Mouse (Mus musculus): ENCODE data around the gene Il27.
A peak's percentile ranks its signal among the peaks of the same experiment; 100 is the strongest.

Il27 gene

DNA sequence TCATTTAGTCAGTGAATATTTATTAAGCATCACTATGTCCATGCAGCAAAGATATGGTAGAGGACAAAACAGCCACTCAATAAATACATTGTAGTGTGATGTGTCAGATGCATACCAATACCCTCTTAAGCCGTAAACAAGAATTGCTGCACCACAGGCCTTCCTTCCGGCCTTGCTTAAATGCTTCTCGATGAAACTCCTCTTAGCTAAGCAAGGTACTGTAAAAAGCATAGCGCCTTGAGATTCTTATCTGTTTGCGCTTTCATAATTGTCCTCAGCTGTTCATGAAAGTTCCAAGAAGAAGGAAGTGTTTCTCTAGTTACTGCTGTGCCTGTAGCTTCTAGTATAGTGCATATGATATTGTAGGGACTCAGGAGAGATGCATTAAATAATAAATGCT is 11.9 kb upstream of the Il27 start:
- DNase-seq (ENCODE audit: extremely low spot score) = no peak

DNA sequence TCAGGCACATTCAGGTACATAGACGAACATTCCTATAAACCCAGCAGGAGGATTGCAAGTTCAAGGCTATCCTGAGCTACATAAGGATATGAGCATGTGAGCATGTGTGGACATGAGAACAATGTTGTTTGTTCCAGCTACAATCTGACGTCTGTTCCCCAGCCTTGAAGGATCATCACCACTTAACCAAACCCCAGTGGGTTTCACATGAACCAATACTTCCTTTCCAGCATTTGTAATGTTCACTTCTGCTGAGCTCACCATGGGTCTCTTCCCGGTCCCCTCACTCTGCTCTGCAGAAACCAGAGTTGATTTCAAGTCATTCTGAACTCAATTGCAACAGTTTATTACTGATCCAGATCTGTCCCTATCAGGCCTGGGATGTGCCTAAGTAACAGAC is 7.9 kb upstream of the Il27 start:
- no peak for DNase-seq (ENCODE audit: extremely low spot score)

DNA sequence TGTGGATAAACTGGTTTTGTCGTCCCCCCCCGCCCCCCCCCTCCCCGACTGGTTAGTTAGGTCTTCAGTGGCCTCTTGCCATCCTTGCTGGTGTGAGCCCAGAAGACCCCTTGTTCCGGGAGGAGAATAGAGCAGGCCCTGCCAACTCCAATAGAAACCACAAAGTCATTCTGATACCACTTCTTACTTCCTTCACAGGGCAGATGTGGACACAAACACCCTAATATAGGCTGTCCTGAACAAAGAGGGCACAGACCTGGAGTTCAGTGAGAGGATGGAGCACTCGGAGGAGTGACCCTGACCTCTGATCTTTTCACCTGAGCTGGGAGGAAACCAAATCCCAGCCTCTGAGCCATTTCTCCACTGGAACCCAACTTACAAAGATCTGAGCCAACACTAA is 7.2 kb upstream of the Il27 start:
- DNase-seq (ENCODE audit: extremely low spot score) = no peak

DNA sequence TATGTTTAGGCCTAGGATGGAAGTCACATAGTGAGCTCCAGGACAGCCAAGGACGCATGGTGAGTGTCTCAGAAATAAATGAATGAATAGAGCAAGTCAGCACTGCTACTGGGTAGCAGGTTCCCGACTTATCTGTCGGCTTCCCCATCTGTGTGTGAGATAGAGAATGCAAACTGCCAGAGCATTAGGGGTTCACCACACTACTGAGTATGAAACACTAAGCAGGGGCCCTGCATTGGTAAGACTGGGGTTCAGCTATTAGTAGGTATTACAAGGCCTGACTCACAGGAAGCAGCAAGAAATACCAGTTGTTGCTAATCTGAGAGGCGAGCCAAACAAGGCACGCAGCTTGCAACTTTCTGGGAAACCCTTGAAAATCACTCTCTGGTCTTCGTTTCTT is 4.2 kb upstream of the Il27 start:
- no peak for DNase-seq (ENCODE audit: extremely low spot score)

DNA sequence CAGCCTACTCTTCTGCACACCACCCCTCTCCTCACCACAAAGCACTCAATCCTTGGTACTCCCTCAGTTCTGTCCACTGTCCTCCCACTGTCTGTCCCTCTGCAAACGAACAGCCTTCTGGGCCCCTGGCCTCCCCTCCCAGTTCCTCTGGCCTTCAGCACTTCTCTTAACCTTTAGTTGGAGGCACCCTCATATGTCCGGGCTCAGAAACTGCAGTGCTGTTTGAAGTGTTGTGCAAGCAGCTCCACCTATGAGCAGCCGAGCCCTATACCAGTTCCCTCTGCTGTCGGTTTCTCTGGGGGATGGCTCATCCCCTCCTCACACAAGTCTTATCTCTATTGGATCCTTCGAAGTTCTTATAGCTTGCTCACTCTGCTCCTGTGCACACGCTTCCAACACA is 1.7 kb upstream of the Il27 start:
- no peak for DNase-seq (ENCODE audit: extremely low spot score)

DNA sequence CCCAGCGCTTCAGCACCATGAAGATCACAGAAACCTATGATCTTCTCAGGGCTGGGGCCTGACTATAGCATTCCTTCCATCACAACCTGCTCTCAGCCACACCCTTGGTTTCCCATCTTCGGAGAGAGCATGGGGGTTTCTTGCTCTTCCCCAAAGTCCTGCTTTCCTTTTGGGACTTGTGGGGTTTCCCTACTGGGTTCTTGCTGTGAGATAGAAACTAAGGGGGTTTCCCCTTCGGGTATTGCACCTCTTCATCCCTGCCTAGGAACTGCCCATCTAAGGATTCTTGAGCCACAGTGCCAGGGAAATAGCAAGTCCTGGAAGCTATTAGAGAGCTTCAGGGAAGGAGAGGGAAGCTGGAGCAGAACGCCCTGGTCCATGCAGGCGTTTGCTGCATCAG is 1.1 kb upstream of the Il27 start:
- no peak for DNase-seq (ENCODE audit: extremely low spot score)

DNA sequence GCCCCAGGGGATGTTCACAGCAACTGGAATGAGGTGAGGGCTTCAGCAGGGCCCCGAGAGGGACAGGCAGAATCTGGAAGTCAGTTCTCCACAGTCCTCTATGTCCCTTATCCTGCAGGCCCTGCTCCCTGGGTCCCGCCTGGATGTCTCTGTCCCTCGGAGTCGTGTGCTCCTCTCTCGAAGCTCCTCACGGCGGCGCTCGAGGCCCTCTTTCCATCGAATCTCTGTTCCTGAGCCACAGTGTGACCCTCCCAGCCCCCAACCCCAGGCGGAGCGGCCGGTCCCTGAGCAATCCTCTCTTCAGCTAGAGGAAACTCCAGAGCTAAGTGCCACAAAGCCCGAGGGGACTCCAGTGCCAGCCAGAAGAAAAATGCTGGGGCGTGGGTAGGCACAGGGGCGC is 7.0 kb downstream of the Il27 start:
- peak; percentile 76 for DNase-seq (ENCODE audit: extremely low spot score)

DNA sequence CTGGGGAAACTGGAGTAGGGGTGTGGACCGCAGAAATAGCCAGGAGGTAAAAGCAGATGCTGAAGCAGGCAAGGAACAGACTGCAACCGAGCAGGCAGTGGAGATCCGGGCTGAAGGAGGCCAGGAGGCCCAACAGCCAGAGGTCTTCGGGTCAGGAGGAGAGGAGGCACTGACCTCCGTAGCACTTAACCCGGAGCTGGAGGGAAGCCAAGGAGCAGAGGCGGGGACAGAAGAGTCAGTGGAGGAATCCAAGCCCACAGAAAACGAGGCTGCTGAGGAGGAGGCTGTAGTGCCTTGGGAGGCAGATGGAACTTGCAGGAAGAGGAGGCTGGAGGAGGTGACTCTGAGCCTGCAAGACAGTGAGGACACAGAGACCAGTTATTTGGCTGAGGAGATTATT is 7.9 kb downstream of the Il27 start:
- DNase-seq (ENCODE audit: extremely low spot score) = no peak

DNA sequence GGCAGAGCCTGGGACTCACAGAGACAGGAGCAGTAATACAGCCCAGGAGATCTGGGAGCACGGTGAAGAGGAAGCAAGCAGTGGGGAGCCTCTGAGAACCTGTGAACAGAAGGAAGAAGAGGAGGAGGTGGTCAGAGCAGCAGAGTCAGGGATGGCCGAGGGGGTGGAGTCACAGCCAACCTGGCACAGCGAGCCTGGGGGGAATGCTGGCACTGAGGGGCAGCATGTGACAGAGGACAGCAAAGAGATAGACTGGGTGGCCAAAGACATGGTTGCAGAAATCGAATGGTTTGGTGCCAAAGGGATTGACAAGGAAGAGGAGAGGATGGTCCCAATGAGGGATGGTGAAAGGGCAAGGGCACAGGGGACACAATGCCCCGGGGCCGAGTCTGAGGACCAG is 9.0 kb downstream of the Il27 start, which contains the start of gene Cln3:
Cln3 (minus strand) TSS at position 101 of the 400 bp plus-strand sequence.
- no peak for DNase-seq (ENCODE audit: extremely low spot score)

DNA sequence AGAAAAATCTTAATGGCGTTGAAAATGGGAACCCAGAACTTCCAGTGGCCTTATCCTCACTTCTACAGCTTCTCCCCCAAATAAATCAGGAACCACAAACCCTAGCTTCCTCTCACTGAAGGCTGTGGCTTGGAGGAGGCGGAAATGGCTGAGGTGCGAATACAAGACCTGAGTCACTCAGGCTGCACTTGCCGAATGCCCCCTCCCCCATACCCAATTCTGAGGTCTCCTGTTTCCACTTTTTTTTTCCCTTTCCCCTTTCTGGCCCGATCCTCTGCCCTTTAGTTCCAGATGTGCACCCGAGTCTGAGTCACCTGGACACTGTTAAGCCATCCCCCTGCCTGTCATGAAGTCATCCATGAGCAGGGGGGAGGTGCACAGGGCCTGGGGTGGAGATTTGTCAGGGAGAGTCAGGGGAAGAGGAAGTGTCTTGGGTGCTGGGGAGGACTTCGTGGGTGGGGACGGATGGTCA is 10.2 kb downstream of the Il27 start, which contains the start of gene Apobr:
Apobr (plus strand) TSS at position 437 of the 472 bp plus-strand sequence.
- no peak for DNase-seq (ENCODE audit: extremely low spot score)

DNA sequence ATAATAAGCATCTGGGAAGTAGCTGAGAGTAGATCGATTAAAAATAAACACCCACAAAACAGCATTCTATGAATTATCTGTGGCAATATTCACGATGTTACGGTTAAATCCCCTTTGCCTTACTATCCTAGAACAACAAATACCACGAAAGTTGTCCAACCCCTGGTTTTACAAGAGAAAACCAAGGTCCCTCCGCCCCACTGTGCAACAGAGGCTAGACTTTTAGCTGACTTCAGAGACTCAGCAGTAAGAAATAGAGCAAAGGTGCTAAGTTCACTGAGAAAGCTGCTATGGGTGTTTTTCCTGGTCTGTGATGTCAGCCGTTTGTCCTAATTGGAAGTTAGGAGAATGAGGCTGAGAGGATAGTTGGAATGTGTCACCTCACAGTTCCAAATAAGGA is 11.0 kb downstream of the Il27 start:
- DNase-seq (ENCODE audit: extremely low spot score) = no peak

DNA sequence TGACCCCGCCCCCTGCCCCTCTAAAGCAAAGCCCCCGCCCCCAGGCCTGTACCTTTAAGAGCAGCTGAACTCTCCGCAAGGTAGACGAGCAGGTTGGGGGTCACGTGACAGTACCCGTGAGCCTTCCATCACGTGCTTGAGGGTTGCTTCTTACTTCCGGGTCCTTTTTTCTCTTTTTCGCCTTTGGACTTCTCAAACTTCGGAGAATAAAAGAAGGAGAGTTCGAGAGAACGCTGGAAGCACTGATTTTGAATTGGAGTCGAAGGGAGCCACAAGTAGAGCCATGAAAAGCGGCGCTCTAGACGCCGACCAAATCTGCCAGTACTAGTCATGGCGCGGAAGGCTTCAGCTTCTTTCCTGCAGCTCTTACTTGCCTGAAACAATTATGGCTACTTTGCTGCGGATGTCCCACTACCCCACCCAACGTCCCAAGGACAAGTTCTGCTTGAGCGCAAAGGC is 11.5 kb downstream of the Il27 start:
- DNase-seq (ENCODE audit: extremely low spot score) = peak; percentile 86

DNA sequence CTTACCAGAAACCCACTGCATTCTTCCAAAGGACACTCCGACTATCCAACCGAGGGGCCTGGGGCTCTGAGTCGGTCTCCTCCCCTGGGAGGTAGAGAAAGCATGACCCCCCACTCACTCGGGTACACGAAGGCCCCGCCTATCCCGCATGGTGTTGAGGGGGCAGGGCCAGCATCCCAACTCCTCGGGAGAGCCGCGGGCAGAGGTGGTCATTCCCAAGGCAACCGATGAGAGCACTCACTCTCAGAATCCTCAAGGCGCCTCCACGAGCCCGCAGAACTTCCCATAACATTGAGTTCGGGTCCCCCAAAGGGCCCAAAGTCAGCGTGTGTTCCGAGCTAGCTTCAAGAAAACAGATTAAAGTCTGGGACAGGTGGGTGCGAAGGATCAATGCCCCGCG is 12.0 kb downstream of the Il27 start:
- DNase-seq (ENCODE audit: extremely low spot score) = peak; percentile 58

DNA sequence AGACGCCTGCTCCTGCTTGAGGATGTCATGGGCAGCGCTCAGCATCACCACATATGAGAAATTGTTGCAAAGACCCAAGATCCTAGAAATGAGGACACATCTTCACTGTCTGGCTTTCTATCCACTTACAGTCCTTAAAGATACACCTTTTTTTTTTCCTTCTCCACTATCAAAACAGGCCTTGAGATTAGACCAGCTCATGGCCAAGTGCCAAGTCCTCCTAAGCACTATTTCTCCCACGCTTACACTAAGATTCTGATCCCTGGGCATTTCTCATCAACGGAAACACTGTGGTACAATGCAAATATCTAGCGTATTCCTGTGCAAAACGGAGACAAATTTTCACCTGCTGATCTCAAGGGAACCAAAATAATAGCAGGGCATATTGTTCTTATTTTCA is 13.1 kb downstream of the Il27 start:
- DNase-seq (ENCODE audit: extremely low spot score) = no peak

DNA sequence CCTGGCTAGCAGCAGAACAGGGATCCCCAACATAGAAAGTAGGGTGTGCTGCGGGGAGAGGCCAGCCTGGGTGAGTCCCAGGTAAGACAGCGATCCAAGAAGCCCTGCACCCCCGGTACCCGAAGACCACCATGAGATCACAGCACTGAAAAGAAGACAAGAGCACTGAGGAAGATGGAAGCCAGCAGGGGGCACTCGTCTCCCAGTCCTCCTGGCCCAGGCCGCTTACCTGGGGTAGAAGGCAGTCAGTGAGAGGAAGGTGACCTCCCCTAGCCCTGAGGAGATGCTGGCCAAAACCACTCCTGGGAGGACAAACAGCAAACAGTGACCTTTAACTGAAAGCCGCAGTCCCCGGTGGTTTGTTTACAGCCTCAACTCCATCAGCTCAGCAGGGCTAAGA is 15.6 kb downstream of the Il27 start:
- DNase-seq (ENCODE audit: extremely low spot score) = peak; percentile 16

DNA sequence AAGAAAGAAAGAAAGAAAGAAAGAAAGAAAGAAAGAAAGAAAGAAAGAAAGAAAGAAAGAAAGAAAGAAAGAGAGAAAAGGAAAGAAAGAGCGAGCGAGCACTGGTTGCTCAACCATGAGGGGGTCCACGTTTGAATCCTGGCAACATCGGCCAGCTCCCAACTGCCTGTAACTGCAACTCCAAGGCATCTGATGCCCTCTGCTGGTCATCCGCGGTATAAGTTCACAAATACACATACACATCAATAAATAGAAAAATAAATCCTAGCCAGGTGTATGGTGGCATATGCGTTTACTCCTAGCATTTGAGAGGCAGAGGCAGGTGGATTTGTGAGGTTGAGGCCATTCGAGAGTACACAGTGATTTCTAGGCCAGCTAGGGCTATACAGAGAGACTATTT is 17.8 kb downstream of the Il27 start:
- DNase-seq (ENCODE audit: extremely low spot score) = peak; percentile 49

DNA sequence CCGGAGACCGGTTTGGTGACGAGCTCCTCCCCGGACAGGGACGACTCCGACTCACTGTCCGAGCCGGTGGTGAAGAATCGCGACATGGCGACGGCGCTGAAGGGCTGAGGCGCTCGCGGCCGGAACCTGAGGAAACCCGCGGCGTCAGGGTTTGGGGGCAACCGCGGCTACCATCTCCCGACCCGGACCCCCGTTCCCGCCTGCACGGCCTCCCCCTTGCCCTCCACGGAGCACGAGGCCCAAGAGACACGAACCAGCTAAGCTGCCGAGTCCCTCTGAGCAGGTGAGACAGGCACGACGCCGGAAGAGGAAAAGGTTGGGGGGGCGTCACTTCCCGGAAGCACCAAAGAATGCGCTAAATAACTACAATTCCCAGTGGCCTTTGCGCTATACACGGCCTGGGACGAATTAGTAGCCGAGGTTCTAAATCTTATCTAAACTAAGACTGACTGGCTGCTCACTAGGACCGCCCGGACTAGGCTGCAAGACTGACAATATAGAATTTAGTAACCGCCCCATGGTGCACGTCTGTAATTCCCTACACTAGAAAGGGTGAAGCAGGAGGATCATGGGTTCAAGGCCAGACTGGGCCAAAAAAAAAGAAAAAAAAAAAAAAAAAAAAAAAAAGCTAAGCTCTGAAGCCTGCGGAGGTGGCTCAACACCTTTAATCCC is 28.5 kb downstream of the Il27 start, which contains the start of gene Eif3c:
Eif3c (minus strand) TSS at position 318 of the 672 bp plus-strand sequence.
- peak; percentile 87 for DNase-seq (ENCODE audit: extremely low spot score)

DNA sequence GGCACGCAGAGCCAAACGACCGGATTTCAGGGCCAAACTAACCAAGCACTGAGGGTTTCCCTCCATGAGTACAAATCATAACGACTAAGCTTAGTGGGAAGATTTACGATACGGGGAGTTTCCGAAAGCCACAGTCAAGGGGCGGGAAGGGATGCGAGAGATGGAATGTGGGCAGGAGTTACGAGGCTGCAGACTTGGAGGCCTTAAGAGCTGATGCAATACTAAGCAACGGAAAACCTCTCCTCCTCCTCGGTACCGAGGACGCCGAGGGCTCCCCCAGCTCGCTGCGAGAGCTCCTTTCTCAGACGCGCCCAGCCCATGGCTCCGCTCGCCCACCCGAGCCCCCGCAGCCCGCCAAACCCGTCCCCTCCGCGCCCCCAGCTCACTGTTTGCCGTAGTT is 29.0 kb downstream of the Il27 start:
- no peak for DNase-seq (ENCODE audit: extremely low spot score)

DNA sequence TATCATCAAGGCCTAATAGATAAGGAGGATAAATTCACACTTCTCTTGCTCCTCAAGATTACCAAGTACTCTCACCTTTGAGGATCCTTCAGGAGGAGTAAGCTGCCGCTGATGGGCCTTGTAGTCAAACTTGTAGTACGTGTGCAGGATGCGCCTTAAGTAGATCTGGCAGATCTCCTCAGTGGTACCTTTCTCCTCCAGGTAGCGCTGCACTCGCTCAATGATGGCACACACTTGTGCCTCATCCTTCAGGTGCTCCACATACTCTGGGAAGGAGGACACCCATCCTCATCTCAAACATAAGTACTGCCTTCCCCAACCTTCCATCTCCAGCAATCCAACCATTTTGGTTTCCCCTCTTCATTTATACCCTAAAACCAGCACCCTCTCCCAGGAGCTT is 38.1 kb downstream of the Il27 start:
- no peak for DNase-seq (ENCODE audit: extremely low spot score)

DNA sequence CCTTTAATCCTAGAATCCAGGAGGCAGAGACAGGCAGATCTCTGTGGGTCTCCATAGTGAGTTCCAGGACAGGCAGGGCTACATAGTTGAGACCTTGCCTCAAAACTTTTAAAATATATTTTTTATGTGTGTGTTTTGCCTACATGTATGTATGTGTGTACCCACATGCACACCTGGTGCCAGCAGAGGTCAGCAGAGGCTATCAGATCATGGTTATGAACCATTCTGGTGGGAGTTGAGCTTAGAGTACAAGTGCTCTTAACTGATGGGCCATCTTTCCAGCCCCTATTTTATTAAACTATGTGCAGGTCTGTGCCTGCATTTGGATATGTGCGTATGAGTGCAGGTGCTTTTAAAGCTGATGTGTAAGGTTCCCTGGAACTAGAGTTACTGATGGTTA is 39.9 kb downstream of the Il27 start:
- DNase-seq (ENCODE audit: extremely low spot score) = no peak

DNA sequence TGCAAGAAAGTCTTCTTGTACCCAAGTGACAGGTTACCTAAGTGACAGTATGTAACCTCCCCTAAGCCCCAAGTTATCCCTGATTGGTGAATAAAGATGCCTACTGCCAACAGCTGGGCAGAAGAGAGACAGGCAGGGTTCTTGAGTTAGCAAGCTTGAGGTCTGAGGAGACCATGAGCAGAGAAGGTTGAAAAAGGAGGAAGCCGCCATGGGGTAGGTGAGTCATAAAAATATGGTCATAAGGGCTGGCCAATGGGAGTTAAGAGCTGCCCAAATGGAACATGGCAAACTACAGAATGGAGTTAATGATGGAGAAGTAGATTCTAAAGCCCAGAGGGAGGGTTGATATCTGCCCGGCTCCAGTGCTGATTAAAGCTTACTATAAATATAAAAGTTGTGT is 49.1 kb downstream of the Il27 start:
- DNase-seq (ENCODE audit: extremely low spot score) = no peak

DNA sequence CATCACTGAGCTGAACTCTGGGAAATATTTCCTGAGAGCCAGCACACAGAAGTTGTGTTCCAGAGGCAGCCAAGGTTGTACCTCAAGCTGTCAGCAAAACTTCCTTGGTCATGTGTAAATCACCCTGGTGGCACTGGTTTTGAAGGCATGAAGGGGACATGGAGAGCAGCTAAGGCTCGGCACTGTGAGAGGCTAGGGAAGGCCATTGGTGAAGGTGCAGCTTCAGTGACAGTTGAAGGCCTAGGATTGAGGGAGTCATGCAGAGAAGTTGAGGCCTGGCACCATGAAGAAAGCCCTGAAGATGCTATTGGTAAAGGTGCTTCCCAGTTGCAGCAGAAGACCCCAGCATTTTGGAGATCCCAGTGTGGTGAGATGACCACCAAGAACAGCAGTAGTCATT is 53.1 kb downstream of the Il27 start:
- no peak for DNase-seq (ENCODE audit: extremely low spot score)

Data from embryo, embryonic 9.5 days (tissue).